Mouse (Mus musculus) left cerebral cortex, adult 18-20 months (tissue): ENCODE results near the gene 4933405L10Rik. TPM values are rescaled to one million over a fixed set of nuclear protein-coding genes. Genes with fewer than 3 reads are reported as not detected.

Source experiments
- DNase-seq, 2 experiments: peaks; one replicate each; pipeline ENCODE4 v3.0.0; 2021 to 2022; ENCODE audit warnings: low spot score in 2 of 2, mixed read lengths in 1 of 2
- total RNA-seq, 2 experiments: library from RNA; stranded (reverse); gene quantifications; 2 replicates each; pipeline ENCODE4 v1.2.3; 2021

4933405L10Rik gene
- total RNA-seq, 2 experiments from 2014 or later = 0.49 TPM; not detected in 1

- DNase-seq = peak; percentile 53 to 79
These were observed 6.9 kb upstream of the 4933405L10Rik start for GRCm38 (mm10) chr8:105700566-105700965.

DNA sequence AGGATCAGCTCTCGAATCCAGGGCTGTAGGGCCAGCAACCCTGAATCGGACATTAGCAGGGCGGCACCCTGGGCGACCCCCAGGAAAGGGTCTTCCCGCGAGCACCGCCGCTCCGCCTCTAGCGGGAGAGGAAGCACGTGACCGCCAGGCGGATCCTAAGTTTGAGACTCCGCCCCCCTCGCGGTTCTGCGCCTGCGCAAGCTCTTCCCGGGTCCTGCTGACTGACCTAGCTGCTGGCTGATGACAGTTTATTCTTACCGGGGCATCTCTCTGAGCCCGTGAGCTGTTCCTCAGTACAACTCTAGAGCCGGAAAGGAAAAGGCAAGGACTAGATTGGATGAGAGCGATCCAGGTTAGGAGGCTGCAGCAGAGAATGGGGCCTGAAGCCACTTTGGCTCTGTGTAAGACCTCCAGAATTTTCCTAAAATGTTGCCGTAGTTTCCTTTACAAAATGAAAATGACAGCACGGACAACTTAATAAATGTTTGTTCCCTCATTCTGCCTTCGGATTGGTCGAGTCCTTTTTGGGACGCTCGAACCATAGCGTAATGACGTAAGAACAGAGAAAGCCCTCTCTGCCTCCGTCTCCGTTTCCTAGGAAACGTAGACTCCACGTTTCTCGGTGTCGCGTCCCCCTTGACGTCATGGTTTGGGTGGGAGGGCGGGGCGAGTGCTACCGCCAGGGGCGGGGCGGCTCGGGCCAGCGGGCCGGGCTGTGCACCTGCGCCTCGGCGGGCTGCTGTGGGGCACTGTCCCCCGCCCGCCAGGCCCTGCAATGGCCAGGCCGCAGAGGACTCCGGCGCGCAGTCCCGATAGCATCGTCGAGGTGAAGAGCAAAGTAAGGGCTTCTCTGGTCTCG, 6.3 kb upstream of the 4933405L10Rik start, which contains the start of the genes Acd and Pard6a:
Acd (minus strand) TSS at position 137 of the 859 bp plus-strand sequence.
Pard6a (plus strand) TSS at position 183 of the 859 bp plus-strand sequence.
- peak; percentile 94 to 95 for DNase-seq

DNA sequence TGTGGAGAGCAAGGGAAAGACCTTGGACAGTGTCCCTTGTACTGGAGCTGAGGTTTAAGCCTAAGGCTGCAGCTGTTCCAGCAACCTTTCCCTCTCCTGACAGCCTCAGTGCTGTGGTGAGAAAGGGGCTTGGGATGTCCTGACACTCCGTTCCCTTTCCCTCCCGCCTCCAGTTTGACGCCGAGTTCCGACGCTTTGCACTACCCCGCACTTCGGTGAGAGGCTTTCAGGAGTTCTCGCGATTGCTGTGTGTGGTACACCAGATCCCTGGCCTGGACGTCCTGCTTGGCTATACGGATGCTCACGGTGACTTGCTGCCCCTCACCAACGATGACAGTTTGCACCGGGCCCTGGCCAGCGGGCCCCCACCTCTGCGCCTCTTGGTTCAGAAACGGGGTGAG, 5.5 kb upstream of the 4933405L10Rik start:
- DNase-seq = no peak

DNA sequence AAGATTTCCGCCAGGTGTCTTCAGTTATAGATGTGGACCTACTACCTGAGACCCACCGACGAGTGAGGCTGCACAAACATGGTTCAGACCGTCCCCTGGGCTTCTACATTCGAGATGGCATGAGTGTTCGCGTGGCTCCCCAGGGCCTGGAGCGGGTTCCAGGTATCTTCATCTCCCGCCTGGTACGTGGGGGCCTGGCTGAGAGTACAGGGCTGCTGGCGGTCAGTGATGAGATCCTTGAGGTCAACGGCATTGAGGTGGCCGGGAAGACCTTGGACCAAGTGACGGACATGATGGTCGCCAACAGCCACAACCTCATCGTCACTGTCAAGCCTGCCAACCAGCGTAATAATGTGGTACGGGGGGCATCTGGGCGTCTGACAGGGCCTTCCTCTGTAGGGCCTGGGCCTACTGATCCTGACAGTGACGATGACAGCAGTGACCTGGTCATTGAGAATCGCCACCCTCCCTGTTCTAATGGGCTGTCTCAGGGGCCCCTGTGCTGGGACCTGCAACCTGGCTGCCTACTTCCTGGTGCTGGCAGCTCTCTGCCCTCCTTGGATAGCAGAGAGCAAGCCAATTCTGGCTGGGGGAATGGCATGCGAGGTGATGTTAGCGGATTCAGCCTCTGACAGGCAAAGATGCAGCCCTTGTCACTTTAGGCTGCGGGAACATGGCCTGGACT, 4.6 kb upstream of the 4933405L10Rik start:
- no peak for DNase-seq

DNA sequence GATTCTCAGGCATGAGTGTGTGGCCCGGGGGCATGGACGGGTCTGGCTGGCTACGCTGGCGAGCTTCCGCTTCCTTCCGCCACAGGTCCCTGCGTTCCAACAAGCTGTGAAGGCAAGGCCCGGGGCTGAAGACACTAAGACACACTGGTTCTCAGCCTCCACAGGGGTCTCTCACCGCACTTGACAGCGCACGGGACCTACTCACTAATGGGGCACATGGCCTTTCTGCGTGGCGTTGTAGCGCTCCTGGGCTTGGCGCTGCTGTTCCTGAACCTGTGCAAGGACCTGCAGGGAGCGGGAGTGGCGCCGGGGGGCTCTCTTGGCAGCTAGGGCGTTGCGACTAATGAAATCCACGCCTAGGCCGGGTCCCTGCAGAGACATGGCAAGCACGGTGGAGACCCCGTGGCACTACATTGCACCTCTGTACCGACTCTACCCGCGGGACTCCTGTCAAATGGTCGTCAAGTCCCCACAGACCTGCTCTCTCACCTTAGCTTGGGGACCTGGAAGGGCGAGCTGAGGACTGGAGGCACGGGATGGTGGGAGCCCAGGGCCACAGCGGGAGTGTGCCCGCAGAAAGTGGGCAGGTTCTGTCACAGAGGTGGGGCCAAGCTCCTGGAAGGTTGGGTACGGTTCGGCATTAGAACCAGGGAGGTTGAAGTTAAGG, 3.2 kb upstream of the 4933405L10Rik start:
- no peak for DNase-seq

GRCm38 (mm10) chr8:105704955-105705354, 2.5 kb upstream of the 4933405L10Rik start:
- no peak for DNase-seq

DNA sequence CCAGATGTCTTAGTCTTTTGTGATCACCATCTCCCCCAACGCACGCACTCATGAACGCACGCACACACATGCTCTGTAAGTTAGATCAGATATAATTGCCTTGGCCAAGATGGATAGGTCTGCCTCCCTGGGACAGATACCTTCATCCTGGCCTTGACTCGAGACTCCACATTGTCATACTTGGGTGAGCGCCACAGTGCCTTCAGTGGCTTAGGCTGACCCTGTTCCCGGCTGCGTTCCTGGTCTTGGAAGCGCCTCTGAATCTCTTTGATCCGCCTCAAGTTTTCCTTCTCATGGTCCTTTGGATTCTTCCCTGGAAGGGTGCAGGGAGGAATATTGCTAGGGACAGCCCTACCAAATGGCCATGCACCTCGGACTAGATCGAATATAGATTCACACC, 1.0 kb upstream of the 4933405L10Rik start:
- DNase-seq = no peak

DNA sequence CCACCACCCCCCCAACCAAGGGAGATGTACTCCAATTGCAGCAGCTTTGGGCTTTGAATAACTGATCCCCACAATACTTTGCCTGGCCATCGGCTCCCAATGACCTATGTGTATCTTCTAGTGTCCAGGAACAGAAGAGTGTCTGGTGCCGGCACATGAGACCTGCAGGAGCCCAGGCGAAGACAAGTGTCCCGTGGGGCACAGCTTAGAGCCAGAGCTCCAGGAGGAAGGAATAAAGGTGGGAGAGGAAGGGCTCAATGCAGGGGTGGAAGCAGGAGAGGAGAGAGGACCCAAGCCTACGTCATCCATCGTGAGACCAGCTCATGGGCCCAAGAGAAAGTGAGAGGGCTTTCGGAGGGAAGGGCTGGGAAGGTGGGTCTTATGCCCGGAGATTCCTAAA, 1.2 kb downstream of the 4933405L10Rik start:
- no peak for DNase-seq

GRCm38 (mm10) chr8:105709317-105709716, 1.9 kb downstream of the 4933405L10Rik start:
- DNase-seq = no peak

DNA sequence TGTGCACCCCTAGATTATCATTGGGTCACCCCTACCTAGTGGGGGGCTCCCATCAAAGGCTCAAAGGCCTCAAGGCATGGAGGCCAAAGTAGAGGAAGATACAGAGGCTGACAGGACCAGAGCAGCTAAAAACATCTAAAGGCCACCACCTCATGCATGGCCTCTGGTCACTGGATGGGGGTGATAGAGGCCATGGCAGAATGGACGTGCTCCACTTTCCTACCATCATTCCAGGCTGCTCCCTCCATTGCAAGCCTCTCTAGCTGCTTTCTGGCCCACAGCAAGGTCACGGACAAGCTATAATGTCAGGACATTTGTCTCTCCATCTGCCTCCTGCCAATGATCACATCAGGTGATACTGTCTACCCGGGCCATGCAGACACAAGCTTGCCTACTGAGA, 4.8 kb downstream of the 4933405L10Rik start:
- DNase-seq = no peak

DNA sequence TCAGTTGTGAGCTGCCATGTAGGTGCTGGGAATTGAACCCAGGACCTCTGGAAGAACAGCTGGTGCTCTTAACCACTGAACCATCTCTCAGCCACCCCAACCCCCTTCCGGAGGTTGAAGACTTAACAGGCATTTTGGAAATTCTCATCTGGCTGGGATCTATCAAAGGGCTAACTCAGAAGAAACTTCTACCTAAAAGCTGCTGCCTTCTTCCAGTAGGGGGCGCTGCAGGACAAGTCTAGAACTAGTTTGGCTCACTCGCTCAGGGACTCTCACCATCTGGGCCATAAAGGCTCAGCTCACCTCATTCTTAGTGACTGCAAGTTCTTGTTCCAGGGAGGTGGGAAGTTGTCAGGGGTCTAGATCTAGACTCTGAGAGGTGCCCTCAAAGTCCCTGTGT, 6.7 kb downstream of the 4933405L10Rik start:
- DNase-seq = peak; percentile 78 to 88

DNA sequence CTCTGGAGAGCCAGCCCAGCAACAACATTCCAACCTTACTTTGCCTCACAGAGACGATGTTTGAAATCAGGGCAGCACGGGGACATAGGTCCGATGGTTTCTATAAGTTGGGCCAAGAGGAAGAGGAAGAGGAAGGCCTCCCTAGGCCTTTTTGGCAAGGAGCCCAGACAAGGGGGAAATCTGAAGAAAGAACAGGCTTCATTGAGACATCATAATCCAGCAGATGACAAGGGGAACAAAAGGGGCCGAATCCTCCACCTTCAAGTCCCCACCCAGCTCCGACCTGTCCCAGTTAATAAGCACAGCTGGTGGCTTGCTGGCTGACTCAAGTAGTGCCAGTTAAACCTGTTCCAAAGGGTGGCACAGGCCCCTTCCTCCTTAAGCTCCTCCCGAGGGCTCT, 7.6 kb downstream of the 4933405L10Rik start:
- no peak for DNase-seq

- DNase-seq = no peak
These were observed 9.0 kb downstream of the 4933405L10Rik start for GRCm38 (mm10) chr8:105716302-105716945.

DNA sequence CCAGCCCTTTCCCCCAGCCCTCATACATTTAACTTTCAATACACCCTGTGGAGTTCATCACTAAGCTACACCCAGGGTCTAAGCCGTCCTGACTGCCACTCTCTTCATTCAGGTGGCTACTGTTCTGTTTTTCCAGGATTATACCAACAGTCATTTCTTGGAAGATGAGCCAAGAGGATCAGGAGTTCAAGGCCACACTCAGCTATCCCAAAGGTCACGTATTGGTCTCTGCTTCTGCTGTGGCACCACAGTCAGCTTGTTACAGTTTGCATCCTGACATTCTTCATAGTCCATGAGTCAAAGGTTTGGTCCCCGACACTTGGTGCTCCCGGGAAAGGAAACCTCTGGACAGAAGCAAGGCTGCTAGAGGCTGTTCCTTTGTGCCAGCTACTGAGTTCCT, 12.2 kb downstream of the 4933405L10Rik start:
- no peak for DNase-seq

GRCm38 (mm10) chr8:105722861-105723260, 15.4 kb downstream of the 4933405L10Rik start:
- no peak for DNase-seq

DNA sequence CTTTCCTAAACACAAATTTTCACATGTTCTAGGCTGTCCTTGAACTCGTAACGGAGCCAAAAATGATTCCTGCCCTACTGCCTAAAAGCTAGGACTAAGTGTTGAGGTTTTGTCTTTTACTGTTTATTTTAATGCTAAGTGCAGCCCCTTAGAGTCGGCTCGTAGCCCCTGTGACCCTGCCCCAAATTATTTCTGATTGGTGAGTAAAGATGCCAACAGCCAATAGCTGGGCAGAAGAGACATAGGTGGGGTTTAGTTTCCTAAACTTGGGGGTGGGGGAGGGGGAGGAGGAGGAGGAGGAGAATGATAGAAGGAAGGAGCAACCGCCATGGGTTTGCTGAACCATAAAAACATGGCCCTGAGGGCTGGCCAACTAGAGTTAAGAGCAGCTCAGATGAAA, 18.3 kb downstream of the 4933405L10Rik start:
- DNase-seq = no peak

GRCm38 (mm10) chr8:105727397-105728124, 20.1 kb downstream of the 4933405L10Rik start:
- no peak for DNase-seq

DNA sequence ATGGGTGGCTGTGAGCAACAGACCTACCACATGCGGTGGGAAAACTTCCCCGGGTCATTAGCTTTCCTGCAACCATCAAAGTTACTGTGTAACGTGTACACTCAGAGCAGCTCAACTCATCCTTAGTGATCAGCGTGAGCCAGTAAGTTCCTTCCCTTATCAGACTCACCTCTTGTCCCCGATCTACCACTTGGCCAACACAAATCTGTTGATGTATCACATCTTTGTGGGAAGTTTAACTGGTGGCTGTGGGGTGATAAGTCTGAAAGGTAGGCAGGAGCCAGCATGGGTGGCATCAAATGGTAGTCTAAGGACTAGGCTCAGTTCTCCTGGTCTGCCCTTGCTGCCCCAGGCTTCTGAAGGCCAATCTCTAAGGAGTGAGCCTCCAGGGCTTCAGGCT, 24.7 kb downstream of the 4933405L10Rik start:
- no peak for DNase-seq

DNA sequence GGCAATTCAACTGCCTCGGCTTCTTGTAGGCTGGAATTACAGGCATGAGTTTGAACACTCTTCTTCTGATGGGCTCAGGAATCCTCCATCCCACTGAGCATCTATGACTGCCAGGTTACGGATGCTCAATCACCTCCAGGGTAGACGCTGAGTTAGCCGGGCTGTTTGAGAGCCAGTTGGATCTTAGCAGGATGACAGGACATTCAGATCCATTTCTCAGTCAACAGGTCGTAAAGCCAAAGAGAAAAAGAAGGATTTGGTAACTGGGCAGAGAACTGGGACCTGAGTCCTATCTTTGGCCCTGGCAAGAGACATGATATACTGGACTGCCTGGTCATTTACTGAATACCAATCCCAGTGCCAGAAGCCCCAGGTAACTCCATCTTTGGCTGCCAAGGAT, 31.8 kb downstream of the 4933405L10Rik start:
- no peak for DNase-seq

GRCm38 (mm10) chr8:105743301-105743700, 35.8 kb downstream of the 4933405L10Rik start:
- DNase-seq = no peak

GRCm38 (mm10) chr8:105750606-105751005, 43.2 kb downstream of the 4933405L10Rik start:
- DNase-seq = peak; percentile 18
